Mouse (Mus musculus): ENCODE data around the gene Syngap1. TPM values are rescaled to one million over a fixed set of nuclear protein-coding genes. Genes with fewer than 3 reads are reported as not detected.

Gene Syngap1
- polyA plus RNA-seq, 1 experiment, result 5.2 TPM

DNA sequence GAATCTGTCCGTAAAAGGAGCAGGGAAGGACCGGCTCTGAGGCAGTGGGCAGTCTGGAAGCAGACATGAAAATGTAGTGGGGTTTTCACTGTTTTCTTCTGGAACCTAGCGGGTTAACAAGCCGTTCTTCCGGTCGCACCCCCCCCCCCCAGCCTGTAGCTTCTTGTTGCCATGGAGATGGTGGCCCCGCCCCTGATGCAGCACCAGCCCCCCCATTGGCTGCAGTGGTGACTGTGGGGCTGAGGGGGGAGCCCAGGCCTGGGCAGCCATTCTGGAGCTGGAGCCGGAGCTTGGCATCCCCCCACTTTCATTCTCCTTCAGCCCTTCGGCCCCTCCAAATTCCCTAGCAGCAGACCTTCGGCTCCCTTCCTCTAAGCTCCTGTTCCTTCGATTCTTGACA, 10.4 kb downstream of the Syngap1 start:
- H3K27me3 ChIP-seq (ENCODE audit: control insufficient read depth, insufficient read depth, insufficient read length), result no peaks in the 10 kb centered on the region
- no peak for TF ChIP-seq CEBPB (IDR thresholded peaks at IDR 0.05; ENCODE audit: insufficient read depth, poor library complexity, severe bottlenecking)
- TF ChIP-seq POLR2A (IDR thresholded peaks at IDR 0.05; ENCODE audit: insufficient read length, low read depth), result no peak
- no peak for TF ChIP-seq TCF3 (IDR thresholded peaks at IDR 0.05; ENCODE audit: insufficient read length, low read depth)
- no peak for TF ChIP-seq TCF12 (IDR thresholded peaks at IDR 0.05; ENCODE audit: insufficient read depth, poor library complexity, severe bottlenecking)
- TF ChIP-seq MYOD1 (IDR thresholded peaks at IDR 0.05; ENCODE audit: control insufficient read depth in 1 of 3, insufficient read length in 2 of 3, low read depth in 2 of 3), result no peak
- TF ChIP-seq MAX (IDR thresholded peaks at IDR 0.05; ENCODE audit: low read depth), result no peak
- TF ChIP-seq POLR2AphosphoS2 (IDR thresholded peaks at IDR 0.05; ENCODE audit: insufficient read length, low read depth), result no peak
- no peak for TF ChIP-seq REST (IDR thresholded peaks at IDR 0.05; ENCODE audit: insufficient read depth, insufficient read length)
- TF ChIP-seq E2F4 (IDR thresholded peaks at IDR 0.05; ENCODE audit: insufficient read depth), result no peak
- no peak for TF ChIP-seq USF1 (IDR thresholded peaks at IDR 0.05; ENCODE audit: low read depth)
- TF ChIP-seq SRF (IDR thresholded peaks at IDR 0.05; ENCODE audit: control insufficient read depth, insufficient read length, low read depth), result no peak
- TF ChIP-seq MYOG (IDR thresholded peaks at IDR 0.05; ENCODE audit: control insufficient read depth in 1 of 3, insufficient read depth in 1 of 3, insufficient read length in 2 of 3, low read depth in 2 of 3), result no peak
- no peaks in the 10 kb centered on the region for H3K79me2 ChIP-seq (ENCODE audit: control insufficient read depth, insufficient read depth)
- H3ac ChIP-seq (ENCODE audit: control insufficient read depth, insufficient read length), result no peak overlapping the region
- H3K36me3 ChIP-seq (ENCODE audit: control insufficient read depth, insufficient read depth), result no peaks in the 10 kb centered on the region
- no peak overlapping the region for H3K4me3 ChIP-seq
- H3K4me2 ChIP-seq (ENCODE audit: low read depth), result no peak overlapping the region

DNA sequence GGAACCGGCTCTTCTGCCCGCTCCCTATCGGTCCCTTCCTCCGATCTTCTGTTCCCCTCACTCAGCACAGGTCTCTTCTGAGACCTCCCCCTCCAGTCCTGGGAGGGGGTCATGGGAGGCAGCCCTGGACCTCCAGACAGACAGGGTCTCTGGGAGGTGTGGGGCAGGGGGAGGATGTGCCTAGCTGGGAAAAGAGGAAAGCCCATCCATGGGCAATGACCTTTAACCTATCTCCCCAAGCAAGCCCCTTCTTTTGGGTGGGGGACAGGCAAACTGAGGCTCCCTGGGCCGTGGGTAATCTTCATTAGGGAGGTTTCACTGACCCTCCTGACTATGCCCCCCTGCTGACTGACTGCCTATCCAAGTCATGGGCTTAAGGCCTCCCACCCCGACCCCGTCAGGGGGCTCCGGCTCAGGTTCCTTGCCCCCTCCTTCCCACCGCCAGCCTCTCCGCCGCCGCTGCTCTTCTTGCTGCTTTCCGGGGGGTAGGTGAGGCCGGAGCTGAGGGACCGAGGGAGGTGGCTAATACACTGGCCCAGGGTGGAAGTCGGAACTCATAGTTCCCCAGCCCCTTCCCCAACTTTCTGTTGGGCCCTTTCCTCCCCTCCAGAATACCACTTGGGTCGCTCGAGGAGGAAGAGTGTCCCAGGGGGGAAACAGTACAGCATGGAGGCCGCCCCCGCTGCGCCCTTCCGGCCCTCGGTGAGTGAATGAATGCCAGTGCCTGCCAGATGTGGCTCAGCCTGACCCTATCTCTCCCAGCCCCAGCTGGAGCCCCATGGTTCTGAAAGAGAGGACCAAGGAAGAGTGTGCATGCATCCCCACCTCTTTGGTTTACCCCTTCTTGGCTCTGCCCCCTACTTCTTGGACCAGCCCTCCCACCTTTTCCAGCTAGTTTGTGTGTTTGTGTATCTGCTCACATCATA, 11.2 kb downstream of the Syngap1 start:
- Histone ChIP-seq H3K36me3 (ENCODE audit: control insufficient read depth, insufficient read depth) (no peaks in the 10 kb centered on the region), H3ac (ENCODE audit: control insufficient read depth, insufficient read length) (no peak overlapping the region), H3K4me2 (ENCODE audit: low read depth) (no peak overlapping the region), H3K27me3 (ENCODE audit: control insufficient read depth, insufficient read depth, insufficient read length) (no peaks in the 10 kb centered on the region), H3K4me3 (no peak overlapping the region), H3K79me2 (ENCODE audit: control insufficient read depth, insufficient read depth) (no peaks in the 10 kb centered on the region)
- TF ChIP-seq POLR2AphosphoS2 (IDR thresholded peaks at IDR 0.05; ENCODE audit: insufficient read length, low read depth), result no peak
- no peak for TF ChIP-seq CEBPB (IDR thresholded peaks at IDR 0.05; ENCODE audit: insufficient read depth, poor library complexity, severe bottlenecking)
- TF ChIP-seq E2F4 (IDR thresholded peaks at IDR 0.05; ENCODE audit: insufficient read depth), result no peak
- no peak for TF ChIP-seq TCF12 (IDR thresholded peaks at IDR 0.05; ENCODE audit: insufficient read depth, poor library complexity, severe bottlenecking)
- TF ChIP-seq SRF (IDR thresholded peaks at IDR 0.05; ENCODE audit: control insufficient read depth, insufficient read length, low read depth), result no peak
- TF ChIP-seq REST (IDR thresholded peaks at IDR 0.05; ENCODE audit: insufficient read depth, insufficient read length), result no peak
- TF ChIP-seq USF1 (IDR thresholded peaks at IDR 0.05; ENCODE audit: low read depth), result no peak
- TF ChIP-seq MYOD1 (IDR thresholded peaks at IDR 0.05; ENCODE audit: control insufficient read depth in 1 of 3, insufficient read length in 2 of 3, low read depth in 2 of 3), result no peak
- no peak for TF ChIP-seq MAX (IDR thresholded peaks at IDR 0.05; ENCODE audit: low read depth)
- TF ChIP-seq POLR2A (IDR thresholded peaks at IDR 0.05; ENCODE audit: insufficient read length, low read depth), result no peak
- TF ChIP-seq TCF3 (IDR thresholded peaks at IDR 0.05; ENCODE audit: insufficient read length, low read depth), result no peak
- TF ChIP-seq MYOG (IDR thresholded peaks at IDR 0.05; ENCODE audit: control insufficient read depth in 1 of 3, insufficient read depth in 1 of 3, insufficient read length in 2 of 3, low read depth in 2 of 3), result no peak

DNA sequence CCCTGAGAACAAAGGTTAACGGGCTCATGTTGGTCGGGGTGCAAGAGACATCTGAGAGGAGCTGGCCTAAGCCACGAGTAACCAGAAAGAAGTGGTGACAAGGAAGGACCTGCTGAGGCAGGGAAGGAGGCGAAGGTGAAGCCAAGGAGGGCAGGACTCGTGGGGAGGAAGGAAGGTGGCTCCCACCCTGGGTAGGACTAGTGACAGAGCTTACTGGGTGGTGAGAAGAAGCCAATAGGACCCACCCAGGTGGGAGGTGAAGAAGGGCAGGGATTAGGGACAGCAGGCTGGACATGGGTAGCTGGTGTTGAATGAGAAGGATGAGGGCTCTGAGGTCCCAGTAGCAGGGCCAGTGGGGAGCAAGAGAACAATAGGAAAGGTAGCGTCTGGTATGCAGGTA, 12.1 kb downstream of the Syngap1 start:
- Histone ChIP-seq H3K27me3 (ENCODE audit: control insufficient read depth, insufficient read depth, insufficient read length) (no peaks in the 10 kb centered on the region), H3ac (ENCODE audit: control insufficient read depth, insufficient read length) (no peak overlapping the region), H3K79me2 (ENCODE audit: control insufficient read depth, insufficient read depth) (no peaks in the 10 kb centered on the region), H3K36me3 (ENCODE audit: control insufficient read depth, insufficient read depth) (no peaks in the 10 kb centered on the region), H3K4me3 (no peak overlapping the region), H3K4me2 (ENCODE audit: low read depth) (no peak overlapping the region)
- TF ChIP-seq MYOG (IDR thresholded peaks at IDR 0.05; ENCODE audit: control insufficient read depth in 1 of 3, insufficient read depth in 1 of 3, insufficient read length in 2 of 3, low read depth in 2 of 3) (no peak), POLR2A (IDR thresholded peaks at IDR 0.05; ENCODE audit: insufficient read length, low read depth) (no peak), MAX (IDR thresholded peaks at IDR 0.05; ENCODE audit: low read depth) (no peak), E2F4 (IDR thresholded peaks at IDR 0.05; ENCODE audit: insufficient read depth) (no peak), USF1 (IDR thresholded peaks at IDR 0.05; ENCODE audit: low read depth) (no peak)

DNA sequence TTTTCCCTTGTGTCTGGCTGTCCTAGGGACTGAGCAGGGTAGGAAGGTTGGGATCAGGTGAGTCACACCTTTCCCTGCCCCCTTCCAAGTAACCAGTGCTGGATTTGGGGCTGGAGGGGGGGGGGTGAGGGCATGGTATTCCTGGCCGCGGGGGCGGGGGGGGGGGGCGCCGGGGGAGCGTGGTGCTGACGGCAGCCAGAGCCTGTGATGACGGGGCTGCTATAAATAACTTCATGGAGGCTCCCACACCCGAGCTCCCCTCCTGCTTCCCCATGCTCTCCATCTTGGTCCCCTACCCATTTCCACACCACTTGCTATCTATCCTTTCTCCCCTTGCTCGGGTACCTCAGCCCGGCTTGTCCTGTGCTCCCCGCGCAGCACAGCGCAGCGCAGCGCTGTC, 12.7 kb downstream of the Syngap1 start:
- Histone ChIP-seq H3ac (ENCODE audit: control insufficient read depth, insufficient read length) (no peak overlapping the region), H3K36me3 (ENCODE audit: control insufficient read depth, insufficient read depth) (no peaks in the 10 kb centered on the region), H3K4me2 (ENCODE audit: low read depth) (peak overlapping the region; percentile 12), H3K79me2 (ENCODE audit: control insufficient read depth, insufficient read depth) (no peaks in the 10 kb centered on the region), H3K4me3 (no peak overlapping the region), H3K27me3 (ENCODE audit: control insufficient read depth, insufficient read depth, insufficient read length) (no peaks in the 10 kb centered on the region)
- TF ChIP-seq TCF12 (IDR thresholded peaks at IDR 0.05; ENCODE audit: insufficient read depth, poor library complexity, severe bottlenecking), result no peak
- no peak for TF ChIP-seq POLR2A (IDR thresholded peaks at IDR 0.05; ENCODE audit: insufficient read length, low read depth)
- no peak for TF ChIP-seq USF1 (IDR thresholded peaks at IDR 0.05; ENCODE audit: low read depth)
- TF ChIP-seq POLR2AphosphoS2 (IDR thresholded peaks at IDR 0.05; ENCODE audit: insufficient read length, low read depth), result no peak
- TF ChIP-seq REST (IDR thresholded peaks at IDR 0.05; ENCODE audit: insufficient read depth, insufficient read length), result no peak
- no peak for TF ChIP-seq E2F4 (IDR thresholded peaks at IDR 0.05; ENCODE audit: insufficient read depth)

DNA sequence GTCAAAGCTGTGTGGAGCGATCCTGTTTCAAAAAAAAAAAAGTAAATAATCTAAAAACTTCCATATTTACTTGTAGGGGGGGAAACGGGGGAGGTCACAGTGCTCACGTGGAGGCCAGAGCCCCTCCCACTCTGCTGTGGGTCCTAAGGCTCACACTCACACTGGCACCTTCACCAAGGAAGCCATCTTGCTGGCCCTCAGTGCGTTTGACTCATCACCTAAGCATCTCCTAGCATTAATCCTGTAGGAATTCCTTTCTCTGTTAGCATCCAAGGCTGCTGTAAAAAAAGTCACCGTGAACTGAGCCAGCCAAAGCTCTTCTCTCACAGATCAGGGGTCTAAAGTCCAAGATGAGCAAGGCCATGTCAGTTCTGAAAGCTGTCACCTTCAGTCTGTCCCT, 15.3 kb downstream of the Syngap1 start:
- no peaks in the 10 kb centered on the region for H3K36me3 ChIP-seq (ENCODE audit: control insufficient read depth, insufficient read depth)
- H3K4me2 ChIP-seq (ENCODE audit: low read depth), result no peak overlapping the region
- no peaks in the 10 kb centered on the region for H3K27me3 ChIP-seq (ENCODE audit: control insufficient read depth, insufficient read depth, insufficient read length)
- no peak overlapping the region for H3ac ChIP-seq (ENCODE audit: control insufficient read depth, insufficient read length)
- no peak overlapping the region for H3K4me3 ChIP-seq
- TF ChIP-seq TCF12 (IDR thresholded peaks at IDR 0.05; ENCODE audit: insufficient read depth, poor library complexity, severe bottlenecking), result no peak
- TF ChIP-seq E2F4 (IDR thresholded peaks at IDR 0.05; ENCODE audit: insufficient read depth), result no peak
- no peak for TF ChIP-seq POLR2AphosphoS2 (IDR thresholded peaks at IDR 0.05; ENCODE audit: insufficient read length, low read depth)
- TF ChIP-seq POLR2A (IDR thresholded peaks at IDR 0.05; ENCODE audit: insufficient read length, low read depth), result no peak
- no peak for TF ChIP-seq TCF3 (IDR thresholded peaks at IDR 0.05; ENCODE audit: insufficient read length, low read depth)
- no peak for TF ChIP-seq MAX (IDR thresholded peaks at IDR 0.05; ENCODE audit: low read depth)
- TF ChIP-seq MYOD1 (IDR thresholded peaks at IDR 0.05; ENCODE audit: control insufficient read depth in 1 of 3, insufficient read length in 2 of 3, low read depth in 2 of 3), result no peak
- TF ChIP-seq SRF (IDR thresholded peaks at IDR 0.05; ENCODE audit: control insufficient read depth, insufficient read length, low read depth), result no peak
- no peak for TF ChIP-seq USF1 (IDR thresholded peaks at IDR 0.05; ENCODE audit: low read depth)
- no peak for TF ChIP-seq REST (IDR thresholded peaks at IDR 0.05; ENCODE audit: insufficient read depth, insufficient read length)
- TF ChIP-seq MYOG (IDR thresholded peaks at IDR 0.05; ENCODE audit: control insufficient read depth in 1 of 3, insufficient read depth in 1 of 3, insufficient read length in 2 of 3, low read depth in 2 of 3), result no peak
- H3K79me2 ChIP-seq (ENCODE audit: control insufficient read depth, insufficient read depth), result no peaks in the 10 kb centered on the region

Measured in myocyte (in vitro differentiated cells).